In the genomic region with DNA sequence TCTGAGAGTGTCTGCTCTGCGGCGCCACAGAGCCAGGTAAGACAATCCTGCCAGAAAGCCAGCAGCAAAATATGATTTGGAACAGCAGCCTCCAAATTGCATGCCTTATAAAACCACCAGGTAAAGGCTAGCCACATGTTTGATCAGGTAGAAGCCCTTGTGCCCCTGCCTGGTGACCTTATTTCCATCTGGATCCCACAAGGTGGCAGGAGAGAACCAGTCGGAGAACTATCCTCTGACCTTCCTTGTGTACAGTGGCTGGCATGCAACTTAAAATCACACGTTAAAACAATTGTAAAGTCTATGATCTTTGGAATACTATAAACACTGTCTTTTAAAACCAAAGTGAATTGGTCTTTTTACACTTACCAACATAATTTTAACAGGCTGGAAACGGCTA, we compare ENCODE assay signal across 11 mouse cellular contexts. TPM values are rescaled to one million over a fixed set of nuclear protein-coding genes. Genes with fewer than 3 reads are reported as not detected.
A peak's percentile ranks its signal among the peaks of the same experiment; 100 is the strongest.
DNase-seq lines count a peak whose midpoint lies in the region; ATAC-seq and TF ChIP-seq lines count a peak whose summit lies in the region.
"Had no signal": no experiment of that assay in that cellular context is flagged by ENCODE, and none has a peak within 500 bp of the region (broad histone marks: within the 10 kb centered on the region; RNA-seq: fewer than 3 reads in every experiment).

No protein-coding gene starts in this region.

- no peak for TF ChIP-seq POLR2A in liver, adult 2 months (IDR thresholded peaks at IDR 0.05; ENCODE audit: extremely low read depth, insufficient read depth, low read length)

- TF ChIP-seq EP300 in heart, postnatal 0 days (IDR thresholded peaks at IDR 0.05; ENCODE audit: low read depth): no peak

- no peak overlapping the region for H3K27ac ChIP-seq in heart, postnatal 0 days (ENCODE audit: low read depth)
- no peak overlapping the region for H3K27ac ChIP-seq in liver, adult 2 months (replicated peaks; ENCODE audit: insufficient read depth, low read depth, low read length)
- no peak overlapping the region for H3K27ac ChIP-seq in midbrain, embryonic 15.5 days
- H3K27ac ChIP-seq: limb, embryonic 15.5 days; midbrain, embryonic 10.5 days had no signal

- no peaks in the 10 kb centered on the region for H3K27me3 ChIP-seq in heart, postnatal 0 days (ENCODE audit: control insufficient read depth, insufficient read depth, low read length)
- no peaks in the 10 kb centered on the region for H3K27me3 ChIP-seq in liver, adult 2 months (ENCODE audit: control insufficient read depth, insufficient read depth, low read length)
- H3K27me3 ChIP-seq in midbrain, embryonic 15.5 days (replicated peaks): no peaks in the 10 kb centered on the region
- H3K27me3 ChIP-seq: limb, embryonic 15.5 days had no signal

- DNase-seq in heart, postnatal 0 days (ENCODE audit: low spot score): no peak
- DNase-seq in heart, adult 18-20 months: no peak
- DNase-seq in liver, adult 2 months (ENCODE audit: extremely low read depth, low read depth, low spot score): peak; percentile 7
- DNase-seq in liver: no peak
- DNase-seq in cerebellum, adult 11-12 months: peak; percentile 39
- peak; percentile 51 for DNase-seq in retina, embryonic 14.5 days (ENCODE audit: low spot score)
- no peak for DNase-seq in frontal cortex, postnatal 14 days (ENCODE audit: low spot score in 2 of 2)

- no peaks in the 10 kb centered on the region for H3K36me3 ChIP-seq in heart, postnatal 0 days (replicated peaks; ENCODE audit: control insufficient read depth, insufficient read depth, low read length)
- H3K36me3 ChIP-seq in liver, adult 2 months (ENCODE audit: control insufficient read depth, insufficient read depth, low read length): no peaks in the 10 kb centered on the region
- no peaks in the 10 kb centered on the region for H3K36me3 ChIP-seq in midbrain, embryonic 15.5 days (replicated peaks)
- H3K36me3 ChIP-seq: limb, embryonic 15.5 days; midbrain, embryonic 10.5 days had no signal

- H3K9ac ChIP-seq in heart, postnatal 0 days (replicated peaks; ENCODE audit: low read depth, low read length): no peak overlapping the region
- H3K9ac ChIP-seq in liver, adult 2 months (ENCODE audit: low read depth, low read length): no peak overlapping the region
- no peak overlapping the region for H3K9ac ChIP-seq in midbrain, embryonic 15.5 days
- H3K9ac ChIP-seq: limb, embryonic 15.5 days had no signal

- no peak overlapping the region for H3K4me3 ChIP-seq in heart, postnatal 0 days (ENCODE audit: low read depth, low read length)
- H3K4me3 ChIP-seq in liver, adult 2 months (ENCODE audit: insufficient read depth, low read depth, low read length): no peak overlapping the region
- no peak overlapping the region for H3K4me3 ChIP-seq in midbrain, embryonic 15.5 days
- H3K4me3 ChIP-seq: limb, embryonic 15.5 days; midbrain, embryonic 10.5 days had no signal

- WGBS in heart, postnatal 0 days: 45% methylated on average over 5 of the region's 5 CpGs
- 54% methylated on average over 5 of the region's 5 CpGs for WGBS in liver, adult 2 months
- 65% methylated on average over 5 of the region's 5 CpGs for WGBS in midbrain, embryonic 15.5 days

- no peaks in the 10 kb centered on the region for H3K4me1 ChIP-seq in heart, postnatal 0 days (ENCODE audit: control insufficient read depth, insufficient read depth)
- H3K4me1 ChIP-seq in liver, adult 2 months (ENCODE audit: control insufficient read depth, insufficient read depth, low read length): no peaks in the 10 kb centered on the region
- H3K4me1 ChIP-seq in midbrain, embryonic 15.5 days: no peaks in the 10 kb centered on the region
- H3K4me1 ChIP-seq: limb, embryonic 15.5 days; midbrain, embryonic 10.5 days had no signal

- TF ChIP-seq CTCF in heart, postnatal 0 days (IDR thresholded peaks at IDR 0.05; ENCODE audit: low read depth): peak; percentile 17; the same call in 1 of the 2 replicates
- TF ChIP-seq CTCF in liver, adult 2 months (IDR thresholded peaks at IDR 0.05; ENCODE audit: low read depth, low read length): no peak

- ATAC-seq in heart, postnatal 0 days (ENCODE audit: insufficient read depth, low read depth): no peak
- ATAC-seq in midbrain, embryonic 15.5 days (replicated peaks): no peak
- ATAC-seq: forebrain, embryonic 14.5 days had no signal

- H3K79me2 ChIP-seq in liver, adult 2 months (ENCODE audit: control insufficient read depth, insufficient read depth, low read length): no peaks in the 10 kb centered on the region

- no peaks in the 10 kb centered on the region for H3K9me3 ChIP-seq in heart, postnatal 0 days (replicated peaks; ENCODE audit: control insufficient read depth, low read length)
- H3K9me3 ChIP-seq in midbrain, embryonic 15.5 days: no peaks in the 10 kb centered on the region
- H3K9me3 ChIP-seq: limb, embryonic 15.5 days; midbrain, embryonic 10.5 days had no signal

- no peak overlapping the region for H3K4me2 ChIP-seq in heart, postnatal 0 days (ENCODE audit: low read depth, low read length)
- H3K4me2 ChIP-seq in midbrain, embryonic 15.5 days: no peak overlapping the region
- H3K4me2 ChIP-seq: limb, embryonic 15.5 days had no signal

RNA-seq across cellular contexts. Expression of a gene that starts 32.5 kb away (rescaled TPM):
- 13.2 and 53.1 TPM in 2 replicates for total RNA-seq in heart, postnatal 0 days (2014; rRNA removed; ENCODE audit: low replicate concordance)
- polyA plus RNA-seq in heart, postnatal 0 days (2015; fragmentation: Nextera tagmentation; extraction: Ambion mirVana): 218 and 253 TPM in 2 replicates
- 100 to 1,000 TPM; 169 to 199 TPM for total RNA-seq in heart, adult 18-20 months (2021)
- 90.7 and 115 TPM in 2 replicates for total RNA-seq in liver, adult 2 months (2014; rRNA removed)
- 41.8 and 51.3 TPM in 2 replicates for polyA plus RNA-seq in liver, adult 2 months (2012; rRNA removed)
- 32.8 and 33.4 TPM in 2 replicates for polyA plus RNA-seq in midbrain, embryonic 15.5 days (2015; fragmentation: Nextera tagmentation; extraction: Ambion mirVana)

RNA-seq across cellular contexts. Expression of a gene that starts 32.8 kb away (rescaled TPM):
- 2.6 and 4.4 TPM in 2 replicates for total RNA-seq in heart, postnatal 0 days (2014; rRNA removed; ENCODE audit: low replicate concordance)
- 15.1 and 18.4 TPM in 2 replicates for polyA plus RNA-seq in heart, postnatal 0 days (2015; fragmentation: Nextera tagmentation; extraction: Ambion mirVana)
- 10 to 100 TPM; 11.9 to 13.5 TPM for total RNA-seq in heart, adult 18-20 months (2021)
- 3.2 and 4.8 TPM in 2 replicates for total RNA-seq in liver, adult 2 months (2014; rRNA removed)
- 0.61 and 0.91 TPM in 2 replicates for polyA plus RNA-seq in liver, adult 2 months (2012; rRNA removed)
- 23.2 and 23.7 TPM in 2 replicates for polyA plus RNA-seq in midbrain, embryonic 15.5 days (2015; fragmentation: Nextera tagmentation; extraction: Ambion mirVana)

RNA-seq across cellular contexts. Expression of a gene that starts 51.0 kb away (rescaled TPM):
- total RNA-seq in heart, postnatal 0 days (2014; rRNA removed; ENCODE audit: low replicate concordance): 4.6 and 8.9 TPM in 2 replicates
- 3.9 TPM in 2 replicates for polyA plus RNA-seq in heart, postnatal 0 days (2015; fragmentation: Nextera tagmentation; extraction: Ambion mirVana)
- total RNA-seq in heart, adult 18-20 months (2021): 10 to 100 TPM in 1 of 2 experiments, 1 to 10 TPM in 1; 8.9 to 10.1 TPM
- total RNA-seq in liver, adult 2 months (2014; rRNA removed): 5.4 and 6.0 TPM in 2 replicates
- polyA plus RNA-seq in liver, adult 2 months (2012; rRNA removed): 1.9 and 2.1 TPM in 2 replicates
- polyA plus RNA-seq in midbrain, embryonic 15.5 days (2015; fragmentation: Nextera tagmentation; extraction: Ambion mirVana): 7.1 and 7.6 TPM in 2 replicates

Comparison
In these comparisons a context has a peak if more than half of its experiments do, and no peak if none do; other contexts are left out.
1. DNase-seq: peak in liver, adult 2 months (single experiment), cerebellum, adult 11-12 months (single experiment) and retina, embryonic 14.5 days (single experiment); none in heart, postnatal 0 days (single experiment), heart, adult 18-20 months (0 of 2), liver (single experiment) and frontal cortex, postnatal 14 days (0 of 2).